Mouse (Mus musculus) small intestine, adult 2 months (tissue): ENCODE results near the gene Csnk2b.

Experiments
- CTCF ChIP-seq: fragments of 200-500 bp; IDR thresholded peaks from 2 replicates; pipeline ENCODE4 v1.5.1; 2012; ENCODE audit warnings: low read depth, mild to moderate bottlenecking, control low read depth, inconsistent platforms, low read length, moderate library complexity, mixed read lengths; ENCODE audit not compliant: insufficient replicate concordance, insufficient read length; ENCODE audit errors: extremely low read depth
- POLR2A ChIP-seq: fragments of 200-500 bp; IDR thresholded peaks from 2 replicates; pipeline ENCODE4 v1.6.1; 2012; ENCODE audit warnings: low read depth, mild to moderate bottlenecking, control low read depth, inconsistent platforms, low read length, moderate library complexity

DNA sequence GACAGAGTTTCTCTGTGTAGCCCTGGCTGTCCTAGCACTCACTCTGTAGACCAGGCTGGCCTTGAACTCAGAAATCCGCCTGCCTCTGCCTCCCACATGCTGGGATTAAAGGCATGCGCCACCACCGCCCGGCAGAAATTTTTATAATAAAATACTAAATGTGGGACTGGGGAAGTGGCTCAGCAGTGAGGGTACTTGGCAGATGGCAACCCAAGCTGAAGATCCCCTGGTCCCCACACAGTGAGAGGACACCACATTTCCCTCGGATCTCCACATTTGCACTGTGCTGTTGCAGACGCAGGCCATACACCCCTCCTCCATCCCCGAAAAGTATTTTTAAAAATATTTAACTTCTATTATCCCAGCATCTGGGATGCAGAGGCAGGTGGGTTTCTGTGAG lies 11.7 kb upstream of the Csnk2b start:
- TF ChIP-seq POLR2A (no peak), CTCF (no peak)
